ENCODE assay signal across 15 mouse cellular contexts in the genomic region with DNA sequence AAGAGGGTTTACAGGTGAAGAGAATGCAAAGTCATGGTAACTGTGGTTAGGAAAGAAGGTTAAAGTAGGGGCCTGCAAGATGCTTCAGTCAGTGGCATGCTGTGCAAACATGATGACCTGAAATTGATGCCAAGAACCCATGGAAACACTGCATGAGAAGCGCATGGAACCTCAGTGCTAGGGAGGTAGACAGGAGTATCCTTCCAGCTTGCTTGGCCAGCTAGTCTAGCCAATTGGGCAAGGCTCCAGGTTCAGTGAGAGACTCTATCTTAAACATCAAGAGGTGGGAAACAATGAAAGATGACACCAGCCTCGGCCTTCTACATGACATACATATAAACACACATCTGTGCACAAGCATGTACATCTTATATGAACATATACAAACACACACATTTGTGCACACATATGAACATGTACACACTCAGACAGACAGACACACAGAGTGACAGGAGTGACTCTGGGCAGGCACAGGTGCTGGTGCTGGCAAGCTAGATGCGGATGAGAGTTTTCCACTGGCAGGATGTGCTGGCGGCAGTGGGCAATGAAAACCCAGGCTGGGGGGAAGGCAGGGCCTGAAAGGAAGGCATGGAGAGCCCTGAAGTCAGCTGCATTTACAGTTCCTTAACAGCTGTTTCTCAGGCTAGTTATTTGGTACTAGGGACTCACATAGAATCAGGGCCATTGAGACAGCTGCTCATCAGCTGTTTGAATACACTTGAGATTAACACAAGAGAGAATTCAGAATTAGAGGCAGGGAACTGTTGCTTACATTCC. TPM values are rescaled to one million over a fixed set of nuclear protein-coding genes. Genes with fewer than 3 reads are reported as not detected.
DNase-seq lines count a peak whose midpoint lies in the region; ATAC-seq and TF ChIP-seq lines count a peak whose summit lies in the region.
"Had no signal": no experiment of that assay in that cellular context is flagged by ENCODE, and none has a peak within 500 bp of the region (broad histone marks: within the 10 kb centered on the region; RNA-seq: fewer than 3 reads in every experiment).

No protein-coding gene starts in this region.

- H3ac ChIP-seq in myocyte (ENCODE audit: control insufficient read depth, insufficient read length) = no peak overlapping the region

- H3K27ac ChIP-seq in forebrain, embryonic 14.5 days (ENCODE audit: low read depth, low read length) = no peak overlapping the region
- no peak overlapping the region for H3K27ac ChIP-seq in forebrain, embryonic 10.5 days
- H3K27ac ChIP-seq: left cerebral cortex, adult 2 months; liver, embryonic 14.5 days; midbrain, embryonic 10.5 days had no signal

- H3K27me3 ChIP-seq in forebrain, embryonic 14.5 days (replicated peaks; ENCODE audit: control insufficient read depth, insufficient read depth, low read length) = no peaks in the 10 kb centered on the region
- H3K27me3 ChIP-seq in forebrain, embryonic 10.5 days (ENCODE audit: poor library complexity, severe bottlenecking) = no peaks in the 10 kb centered on the region
- no peaks in the 10 kb centered on the region for H3K27me3 ChIP-seq in myocyte (ENCODE audit: control insufficient read depth, insufficient read depth, insufficient read length)

- H3K36me3 ChIP-seq in forebrain, embryonic 14.5 days (ENCODE audit: control insufficient read depth, insufficient read depth, low read length) = no peaks in the 10 kb centered on the region
- H3K36me3 ChIP-seq in forebrain, embryonic 10.5 days (replicated peaks) = no peaks in the 10 kb centered on the region
- peaks cover 17% of the 10 kb centered on the region for H3K36me3 ChIP-seq in myocyte (ENCODE audit: control insufficient read depth, insufficient read depth)
- H3K36me3 ChIP-seq: G1E; midbrain, embryonic 10.5 days had no signal

- H3K4me1 ChIP-seq in forebrain, embryonic 14.5 days (ENCODE audit: control insufficient read depth, insufficient read depth, low read length) = no peaks in the 10 kb centered on the region
- no peaks in the 10 kb centered on the region for H3K4me1 ChIP-seq in forebrain, embryonic 10.5 days
- H3K4me1 ChIP-seq: midbrain, embryonic 10.5 days had no signal

- H3K9ac ChIP-seq in forebrain, embryonic 14.5 days (ENCODE audit: low read length) = no peak overlapping the region
- H3K9ac ChIP-seq: liver, embryonic 14.5 days had no signal

- H3K4me2 ChIP-seq in forebrain, embryonic 14.5 days (ENCODE audit: low read length) = no peak overlapping the region
- H3K4me2 ChIP-seq in myocyte (ENCODE audit: low read depth) = no peak overlapping the region

- no peak for ATAC-seq in forebrain, embryonic 14.5 days

- H3K9me3 ChIP-seq in forebrain, embryonic 14.5 days (replicated peaks; ENCODE audit: control insufficient read depth, low read length) = no peaks in the 10 kb centered on the region
- H3K9me3 ChIP-seq in forebrain, embryonic 10.5 days = no peaks in the 10 kb centered on the region
- H3K9me3 ChIP-seq: G1E; midbrain, embryonic 10.5 days had no signal

- no peaks in the 10 kb centered on the region for H3K79me2 ChIP-seq in myocyte (ENCODE audit: control insufficient read depth, insufficient read depth)

- DNase-seq in forebrain, embryonic 14.5 days (ENCODE audit: low spot score) = peak; percentile 2
- no peak for DNase-seq in forebrain, embryonic 10.5 days (ENCODE audit: extremely low spot score, low spot score)
- DNase-seq in kidney, postnatal 25 days = peak; percentile 10 to 23
- DNase-seq in kidney, postnatal 14 days = no peak
- DNase-seq in testis, postnatal 10 days (ENCODE audit: low spot score) = peak; percentile 43
- DNase-seq in testis, postnatal 14 days (ENCODE audit: low spot score) = no peak
- DNase-seq in frontal cortex, postnatal 36 days (ENCODE audit: low spot score in 2 of 2) = no peak
- DNase-seq: kidney, adult 18-20 months had no signal

- WGBS in forebrain, embryonic 14.5 days = 83% methylated on average over 4 of the region's 4 CpGs
- 90% methylated on average over 4 of the region's 4 CpGs for WGBS in forebrain, embryonic 10.5 days

- no peak for TF ChIP-seq POLR2A in myocyte (IDR thresholded peaks at IDR 0.05; ENCODE audit: insufficient read length, low read depth)

- no peak overlapping the region for H3K4me3 ChIP-seq in forebrain, embryonic 14.5 days (ENCODE audit: low read depth, low read length)
- no peak overlapping the region for H3K4me3 ChIP-seq in forebrain, embryonic 10.5 days
- no peak overlapping the region for H3K4me3 ChIP-seq in myocyte
- H3K4me3 ChIP-seq: left cerebral cortex, adult 2 months; midbrain, embryonic 10.5 days had no signal

TF ChIP-seq in myocyte, 11 proteins besides CTCF, POLR2A, EP300 and RAD21:
- TF ChIP-seq REST (IDR thresholded peaks at IDR 0.05; ENCODE audit: insufficient read depth, insufficient read length) (no peak), MYOG (IDR thresholded peaks at IDR 0.05; ENCODE audit: control insufficient read depth in 1 of 3, insufficient read depth in 1 of 3, insufficient read length in 2 of 3, low read depth in 2 of 3) (peak; percentile 59 to 95 (median 74)), SRF (IDR thresholded peaks at IDR 0.05; ENCODE audit: control insufficient read depth, insufficient read length, low read depth) (no peak), USF1 (IDR thresholded peaks at IDR 0.05; ENCODE audit: low read depth) (no peak), CEBPB (IDR thresholded peaks at IDR 0.05; ENCODE audit: insufficient read depth, poor library complexity, severe bottlenecking) (no peak), MYOD1 (IDR thresholded peaks at IDR 0.05; ENCODE audit: control insufficient read depth in 1 of 3, insufficient read length in 2 of 3, low read depth in 2 of 3) (peak in 2 of 3 experiments; percentile 80 to 82), TCF12 (IDR thresholded peaks at IDR 0.05; ENCODE audit: insufficient read depth, poor library complexity, severe bottlenecking) (peak; percentile 82), E2F4 (IDR thresholded peaks at IDR 0.05; ENCODE audit: insufficient read depth) (no peak), TCF3 (IDR thresholded peaks at IDR 0.05; ENCODE audit: insufficient read length, low read depth) (no peak), POLR2AphosphoS2 (IDR thresholded peaks at IDR 0.05; ENCODE audit: insufficient read length, low read depth) (no peak), MAX (IDR thresholded peaks at IDR 0.05; ENCODE audit: low read depth) (no peak)

RNA-seq across cellular contexts. Expression of a gene that starts 38.7 kb away (rescaled TPM):
- 0.15 TPM in 1 of 2 replicates, not detected in the other for polyA plus RNA-seq in forebrain, embryonic 14.5 days (2014; fragmentation: Nextera tagmentation; extraction: Ambion mirVana)
- 0.20 TPM in 1 of 2 replicates, not detected in the other for polyA plus RNA-seq in forebrain, embryonic 10.5 days (2016; fragmentation: Nextera tagmentation; extraction: Ambion mirVana)
- not detected for polyA plus RNA-seq in myocyte (2012; fragmentation: generic; extraction: Trizol)
- polyA plus RNA-seq: C2C12; G1E; hindbrain, embryonic 11.5 days; midbrain, embryonic 10.5 days had no signal

Comparison
In these comparisons a context has a peak if more than half of its experiments do, and no peak if none do; other contexts are left out.
1. DNase-seq: peak in forebrain, embryonic 14.5 days (single experiment), kidney, postnatal 25 days (2 of 2) and testis, postnatal 10 days (single experiment); none in forebrain, embryonic 10.5 days (single experiment), kidney, postnatal 14 days (single experiment), testis, postnatal 14 days (single experiment) and frontal cortex, postnatal 36 days (0 of 2).